Mouse (Mus musculus) liver, adult 2 months (tissue): ENCODE measurements around the gene E030018B13Rik. TPM values are rescaled to one million over a fixed set of nuclear protein-coding genes. Genes with fewer than 3 reads are reported as not detected.

Experiments
- DNase-seq: peaks from one replicate; pipeline ENCODE4 v3.0.0-alpha.2; 2011; ENCODE audit warnings: low read depth, low spot score; ENCODE audit errors: extremely low read depth
- H3K27ac ChIP-seq: fragments of 200-500 bp; replicated peaks from 2 replicates; pipeline ENCODE4 v1.5.1; 2012; ENCODE audit warnings: low read depth, mild to moderate bottlenecking, control low read depth, inconsistent platforms, low read length; ENCODE audit not compliant: insufficient read depth
- H3K27me3 ChIP-seq: fragments of 200-500 bp; 2 replicates; pipeline ENCODE4 v1.6.1; 2012; ENCODE audit warnings: mild to moderate bottlenecking, moderate library complexity, low read length, inconsistent platforms; ENCODE audit not compliant: control insufficient read depth, insufficient read depth
- H3K36me3 ChIP-seq: fragments of 200-500 bp; 2 replicates; pipeline ENCODE4 v1.6.1; 2012; ENCODE audit warnings: low read length, inconsistent platforms; ENCODE audit not compliant: control insufficient read depth, insufficient read depth
- H3K4me1 ChIP-seq: fragments of 200-500 bp; 2 replicates; pipeline ENCODE4 v1.6.1; 2011; ENCODE audit warnings: low read length; ENCODE audit not compliant: control insufficient read depth, insufficient read depth
- H3K4me3 ChIP-seq: fragments of 200-500 bp; 2 replicates; pipeline ENCODE4 v1.5.1; 2011; ENCODE audit warnings: low read depth, mild to moderate bottlenecking, control low read depth, low read length, moderate library complexity; ENCODE audit not compliant: insufficient read depth
- H3K79me2 ChIP-seq: fragments of 200-500 bp; 2 replicates; pipeline ENCODE4 v1.6.1; 2012; ENCODE audit warnings: inconsistent platforms, mild to moderate bottlenecking, low read length, moderate library complexity; ENCODE audit not compliant: control insufficient read depth, insufficient read depth
- H3K9ac ChIP-seq: fragments of 200-500 bp; 2 replicates; pipeline ENCODE4 v1.6.1; 2012; ENCODE audit warnings: low read depth, mild to moderate bottlenecking, control low read depth, inconsistent platforms, low read length
- CTCF ChIP-seq: fragments of 200-500 bp; IDR thresholded peaks from 2 replicates; pipeline ENCODE4 v1.5.1; 2011; ENCODE audit warnings: low read depth, low read length, control low read depth
- POLR2A ChIP-seq: fragments of 200-500 bp; IDR thresholded peaks from 2 replicates; pipeline ENCODE4 v1.6.1; 2011; ENCODE audit warnings: low read length, control low read depth; ENCODE audit not compliant: insufficient read depth; ENCODE audit errors: extremely low read depth
- WGBS: fragments of 180-500 bp; shearing (Covaris S2); methylation state at CpG from one replicate; pipeline ENCODE4 v1.1.7; 2018; 5-methylcytosine and 5-hydroxymethylcytosine counted together
- polyA plus RNA-seq: library from polyadenylated mRNA; depleted of rRNA; stranded (reverse); fragments of >200 nt; gene quantifications from 2 replicates; pipeline ENCODE4 v1.2.3, GENCODE M21; 2012
- total RNA-seq: library from RNA; depleted of rRNA; stranded (reverse); fragments of >200 nt; gene quantifications from 2 replicates; pipeline ENCODE4 v1.2.3, GENCODE M21; 2014

E030018B13Rik gene
- total and polyA plus RNA-seq, 2 experiments: 0.09 TPM; not detected in 1

GRCm38 (mm10) chr7:63941050-63941449, 24.4 kb downstream of the E030018B13Rik start:
- no peak overlapping the region for H3K4me3 ChIP-seq
- no peak overlapping the region for H3K27ac ChIP-seq
- H3K27me3 ChIP-seq: no peaks in the 10 kb centered on the region
- no peak for DNase-seq
- H3K4me1 ChIP-seq: no peaks in the 10 kb centered on the region
- 83% methylated on average over 3 of the region's 3 CpGs for WGBS
- H3K36me3 ChIP-seq: no peaks in the 10 kb centered on the region
- TF ChIP-seq POLR2A (no peak), CTCF (no peak)
- peaks cover 9% of the 10 kb centered on the region for H3K79me2 ChIP-seq
- H3K9ac ChIP-seq: no peak overlapping the region

- DNase-seq: no peak
- Histone ChIP-seq H3K4me3 (no peak overlapping the region), H3K9ac (no peak overlapping the region), H3K27me3 (no peaks in the 10 kb centered on the region), H3K27ac (no peak overlapping the region), H3K36me3 (no peaks in the 10 kb centered on the region), H3K79me2 (peaks cover 9% of the 10 kb centered on the region), H3K4me1 (no peaks in the 10 kb centered on the region)
- TF ChIP-seq POLR2A: no peak
- TF ChIP-seq CTCF: no peak
- WGBS: 76% methylated on average over 4 of the region's 4 CpGs
Measured at GRCm38 (mm10) chr7:63941501-63941900, 24.8 kb downstream of the E030018B13Rik start.

- Histone ChIP-seq H3K36me3 (no peaks in the 10 kb centered on the region), H3K79me2 (no peaks in the 10 kb centered on the region), H3K27me3 (no peaks in the 10 kb centered on the region), H3K9ac (no peak overlapping the region), H3K4me1 (no peaks in the 10 kb centered on the region), H3K4me3 (no peak overlapping the region), H3K27ac (no peak overlapping the region)
- TF ChIP-seq CTCF: no peak
- no peak for TF ChIP-seq POLR2A
- WGBS: 52% methylated on average over 2 of the region's 2 CpGs
- DNase-seq: no peak
Measured at GRCm38 (mm10) chr7:63943946-63944345, 27.3 kb downstream of the E030018B13Rik start.

DNA sequence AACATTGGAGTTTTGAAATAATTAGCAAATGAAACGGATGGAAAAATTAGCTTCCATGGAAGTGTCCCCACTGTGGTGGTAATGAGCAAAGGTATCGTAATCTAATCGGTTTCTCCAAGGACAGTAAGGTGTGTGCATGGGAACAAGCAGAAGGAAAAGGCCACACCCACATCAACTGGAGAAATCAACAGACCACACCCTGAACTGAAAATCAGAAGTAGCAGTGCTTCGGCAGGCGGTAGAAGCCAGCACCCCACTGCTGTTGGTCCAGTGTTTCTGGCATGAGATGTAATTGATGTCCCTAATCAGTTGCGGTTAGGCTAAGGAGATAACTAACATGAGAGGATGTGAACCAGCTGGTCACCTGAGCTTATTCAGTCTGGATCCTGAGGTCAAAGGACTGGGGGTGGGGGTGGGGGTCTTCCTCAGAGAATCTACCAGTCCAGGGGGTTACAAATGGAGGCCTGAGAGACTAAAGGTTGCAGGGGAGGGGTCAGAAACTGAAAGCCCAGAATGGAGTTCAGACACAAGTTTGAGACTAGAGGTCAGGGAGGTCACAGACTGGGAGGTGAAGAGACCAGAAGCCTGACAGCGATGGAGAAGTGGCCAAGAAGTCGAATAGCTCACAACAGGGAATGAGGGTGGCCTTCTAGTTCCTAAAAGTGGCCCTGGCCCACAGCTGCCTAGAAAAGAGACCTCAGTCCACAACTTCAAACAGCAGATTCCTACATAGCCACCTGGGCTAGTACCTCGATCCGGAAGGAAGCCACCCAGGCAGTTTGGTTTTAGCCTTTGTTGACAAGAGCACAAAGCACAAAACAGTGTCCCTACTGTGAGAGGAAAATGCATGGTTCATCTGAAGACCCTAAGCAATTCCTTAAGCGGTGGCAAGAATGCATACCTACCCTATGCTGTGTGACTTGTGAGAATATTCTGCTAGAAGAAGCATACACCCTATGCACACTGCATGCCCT, 31.1 kb downstream of the E030018B13Rik start:
- Histone ChIP-seq H3K27ac (no peak overlapping the region), H3K27me3 (no peaks in the 10 kb centered on the region), H3K9ac (no peak overlapping the region), H3K4me1 (no peaks in the 10 kb centered on the region), H3K4me3 (no peak overlapping the region), H3K36me3 (no peaks in the 10 kb centered on the region), H3K79me2 (no peaks in the 10 kb centered on the region)
- TF ChIP-seq POLR2A (no peak), CTCF (no peak)
- no peak for DNase-seq
- WGBS: 75% methylated on average over 11 of the region's 11 CpGs

GRCm38 (mm10) chr7:63949176-63949575, 32.5 kb downstream of the E030018B13Rik start:
- no peak for DNase-seq
- no peaks in the 10 kb centered on the region for H3K4me1 ChIP-seq
- no peak overlapping the region for H3K9ac ChIP-seq
- TF ChIP-seq CTCF (no peak), POLR2A (no peak)
- WGBS: 92% methylated on average over 3 of the region's 3 CpGs
- no peak overlapping the region for H3K27ac ChIP-seq
- H3K4me3 ChIP-seq: no peak overlapping the region
- H3K27me3 ChIP-seq: no peaks in the 10 kb centered on the region
- no peaks in the 10 kb centered on the region for H3K36me3 ChIP-seq
- H3K79me2 ChIP-seq: no peaks in the 10 kb centered on the region
